Mouse (Mus musculus): ENCODE results near the gene Cpne8. TPM values are rescaled to one million over a fixed set of nuclear protein-coding genes. Genes with fewer than 3 reads are reported as not detected.

Gene Cpne8
- polyA plus RNA-seq, 1 experiment from 2014 or later, result 20.3 TPM

GRCm38 (mm10) chr15:90608368-90608767 lies 70.9 kb downstream of the Cpne8 start:
- H3K9ac ChIP-seq, result no peak overlapping the region
- ATAC-seq (ENCODE audit: insufficient number of reproducible peaks, low FRiP score, low TSS enrichment, low read depth), result no peak
- H3K4me3 ChIP-seq, result no peak overlapping the region
- no peak overlapping the region for H3K27ac ChIP-seq
- no peaks in the 10 kb centered on the region for H3K36me3 ChIP-seq
- H3K4me2 ChIP-seq, result no peak overlapping the region
- H3K4me1 ChIP-seq, result no peaks in the 10 kb centered on the region; the same call in 1 of the 2 replicates
- H3K27me3 ChIP-seq, result no peaks in the 10 kb centered on the region
- no peaks in the 10 kb centered on the region for H3K9me3 ChIP-seq
- WGBS, result 66% methylated on average over 3 of the region's 3 CpGs

GRCm38 (mm10) chr15:90607181-90607580 lies 72.1 kb downstream of the Cpne8 start:
- H3K4me3 ChIP-seq, result no peak overlapping the region
- no peak for ATAC-seq (ENCODE audit: insufficient number of reproducible peaks, low FRiP score, low TSS enrichment, low read depth)

GRCm38 (mm10) chr15:90603676-90604075 lies 75.6 kb downstream of the Cpne8 start:
- no peak overlapping the region for H3K9ac ChIP-seq
- H3K4me2 ChIP-seq, result no peak overlapping the region
- no peaks in the 10 kb centered on the region for H3K9me3 ChIP-seq
- no peak overlapping the region for H3K4me3 ChIP-seq
- no peaks in the 10 kb centered on the region for H3K27me3 ChIP-seq
- no peak overlapping the region for H3K27ac ChIP-seq
- no peak for ATAC-seq (ENCODE audit: insufficient number of reproducible peaks, low FRiP score, low TSS enrichment, low read depth)
- 42% methylated on average over 5 of the region's 5 CpGs for WGBS
- no peaks in the 10 kb centered on the region for H3K4me1 ChIP-seq
- H3K36me3 ChIP-seq, result no peaks in the 10 kb centered on the region

More at GRCm38 (mm10) chr15:90607181-90607580, 72.1 kb downstream of the Cpne8 start:
- Histone ChIP-seq H3K9ac (no peak overlapping the region), H3K27me3 (no peaks in the 10 kb centered on the region), H3K4me1 (no peaks in the 10 kb centered on the region; the same call in 1 of the 2 replicates), H3K27ac (no peak overlapping the region), H3K9me3 (no peaks in the 10 kb centered on the region), H3K4me2 (no peak overlapping the region), H3K36me3 (no peaks in the 10 kb centered on the region)
- 75% methylated on average over 3 of the region's 3 CpGs for WGBS

GRCm38 (mm10) chr15:90597715-90598497 lies 81.3 kb downstream of the Cpne8 start:
- 57% methylated on average over 6 of the region's 6 CpGs for WGBS
- no peak overlapping the region for H3K4me3 ChIP-seq
- no peak for ATAC-seq (ENCODE audit: insufficient number of reproducible peaks, low FRiP score, low TSS enrichment, low read depth)

GRCm38 (mm10) chr15:90595592-90595991 lies 83.6 kb downstream of the Cpne8 start:
- no peaks in the 10 kb centered on the region for H3K27me3 ChIP-seq
- H3K36me3 ChIP-seq, result no peaks in the 10 kb centered on the region
- 88% methylated on average over 2 of the region's 2 CpGs for WGBS
- no peak overlapping the region for H3K4me3 ChIP-seq
- H3K27ac ChIP-seq, result no peak overlapping the region
- ATAC-seq (ENCODE audit: insufficient number of reproducible peaks, low FRiP score, low TSS enrichment, low read depth), result no peak
- no peaks in the 10 kb centered on the region for H3K4me1 ChIP-seq
- H3K9me3 ChIP-seq, result no peaks in the 10 kb centered on the region
- H3K9ac ChIP-seq, result no peak overlapping the region
- no peak overlapping the region for H3K4me2 ChIP-seq

More at GRCm38 (mm10) chr15:90597715-90598497, 81.3 kb downstream of the Cpne8 start:
- Histone ChIP-seq H3K27ac (no peak overlapping the region), H3K27me3 (no peaks in the 10 kb centered on the region), H3K36me3 (no peaks in the 10 kb centered on the region), H3K9ac (no peak overlapping the region), H3K4me2 (no peak overlapping the region), H3K4me1 (no peaks in the 10 kb centered on the region), H3K9me3 (no peaks in the 10 kb centered on the region)

GRCm38 (mm10) chr15:90589587-90589986 lies 89.6 kb downstream of the Cpne8 start:
- 72% methylated on average over 7 of the region's 7 CpGs for WGBS
- no peak for ATAC-seq (ENCODE audit: insufficient number of reproducible peaks, low FRiP score, low TSS enrichment, low read depth)
- Histone ChIP-seq H3K27me3 (no peaks in the 10 kb centered on the region), H3K9me3 (no peaks in the 10 kb centered on the region), H3K27ac (no peak overlapping the region), H3K36me3 (no peaks in the 10 kb centered on the region), H3K4me2 (no peak overlapping the region), H3K4me3 (no peak overlapping the region), H3K4me1 (no peaks in the 10 kb centered on the region), H3K9ac (no peak overlapping the region)

DNA sequence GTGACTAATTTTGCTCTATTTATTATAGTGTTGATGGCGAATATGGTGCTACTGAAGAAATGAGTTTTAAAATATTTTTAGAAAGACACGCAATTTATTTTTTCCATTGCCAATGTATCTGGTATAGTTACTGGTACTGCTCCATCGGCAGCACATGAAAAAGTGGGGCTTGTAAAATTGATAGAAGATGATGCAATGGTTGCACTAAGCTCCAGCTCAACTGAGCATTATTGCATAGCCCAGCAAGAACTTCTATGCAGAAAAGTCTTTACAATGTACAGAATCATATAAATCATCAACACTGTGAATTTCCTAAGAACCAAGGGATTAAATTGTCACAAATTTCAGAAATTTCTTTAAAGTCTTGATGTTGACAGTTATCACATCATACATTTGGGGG lies 101.8 kb downstream of the Cpne8 start:
- Histone ChIP-seq H3K4me1 (no peaks in the 10 kb centered on the region), H3K27ac (no peak overlapping the region), H3K27me3 (no peaks in the 10 kb centered on the region), H3K36me3 (no peaks in the 10 kb centered on the region), H3K9ac (no peak overlapping the region), H3K9me3 (no peaks in the 10 kb centered on the region), H3K4me2 (no peak overlapping the region), H3K4me3 (no peak overlapping the region)
- WGBS, result 80% methylated on average over 3 of the region's 3 CpGs
- ATAC-seq (ENCODE audit: insufficient number of reproducible peaks, low FRiP score, low TSS enrichment, low read depth), result no peak

GRCm38 (mm10) chr15:90569246-90569645 lies 110.0 kb downstream of the Cpne8 start:
- no peak overlapping the region for H3K9ac ChIP-seq
- no peak overlapping the region for H3K4me2 ChIP-seq
- no peaks in the 10 kb centered on the region for H3K36me3 ChIP-seq
- WGBS, result 91% methylated on average over 4 of the region's 4 CpGs
- H3K9me3 ChIP-seq, result no peaks in the 10 kb centered on the region
- no peaks in the 10 kb centered on the region; the same call in 1 of the 2 replicates for H3K4me1 ChIP-seq
- H3K4me3 ChIP-seq, result no peak overlapping the region
- ATAC-seq (ENCODE audit: insufficient number of reproducible peaks, low FRiP score, low TSS enrichment, low read depth), result no peak
- H3K27ac ChIP-seq, result no peak overlapping the region
- no peaks in the 10 kb centered on the region for H3K27me3 ChIP-seq

- ATAC-seq (ENCODE audit: insufficient number of reproducible peaks, low FRiP score, low TSS enrichment, low read depth), result no peak
- Histone ChIP-seq H3K27ac (no peak overlapping the region), H3K36me3 (no peaks in the 10 kb centered on the region), H3K9ac (no peak overlapping the region), H3K4me3 (no peak overlapping the region), H3K4me2 (no peak overlapping the region), H3K27me3 (no peaks in the 10 kb centered on the region), H3K4me1 (no peaks in the 10 kb centered on the region; the same call in 1 of the 2 replicates), H3K9me3 (no peaks in the 10 kb centered on the region)
- 69% methylated on average over 4 of the region's 4 CpGs for WGBS
These were observed 111.2 kb downstream of the Cpne8 start for GRCm38 (mm10) chr15:90568050-90568449.

- Histone ChIP-seq H3K27me3 (no peaks in the 10 kb centered on the region), H3K27ac (no peak overlapping the region), H3K9me3 (no peaks in the 10 kb centered on the region), H3K9ac (no peak overlapping the region), H3K4me1 (no peaks in the 10 kb centered on the region; the same call in 1 of the 2 replicates), H3K4me3 (no peak overlapping the region), H3K36me3 (no peaks in the 10 kb centered on the region), H3K4me2 (no peak overlapping the region)
- 25% methylated on average over 3 of the region's 3 CpGs for WGBS
- no peak for ATAC-seq (ENCODE audit: insufficient number of reproducible peaks, low FRiP score, low TSS enrichment, low read depth)
These were observed 115.2 kb downstream of the Cpne8 start for GRCm38 (mm10) chr15:90563996-90564395.

DNA sequence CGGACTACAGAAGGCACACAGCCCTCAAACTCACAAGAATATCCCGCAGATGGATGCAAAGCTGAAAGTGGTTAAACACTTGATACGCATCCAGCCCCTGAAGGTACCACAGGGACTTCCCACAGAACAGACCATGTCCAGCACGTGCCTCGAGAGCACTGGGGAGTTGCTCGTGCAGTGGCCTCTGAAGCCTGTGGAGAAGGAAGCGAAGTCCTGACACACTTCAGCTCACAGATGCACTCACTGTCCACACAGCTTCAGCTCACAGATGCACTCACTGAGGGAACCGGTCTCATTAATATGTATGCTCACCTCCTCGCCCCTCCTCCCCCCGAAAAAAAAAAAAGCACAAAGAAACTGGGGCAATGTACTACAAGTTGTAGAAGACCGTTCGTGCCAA lies 117.6 kb downstream of the Cpne8 start:
- ATAC-seq (ENCODE audit: insufficient number of reproducible peaks, low FRiP score, low TSS enrichment, low read depth), result no peak
- 72% methylated on average over 12 of the region's 12 CpGs for WGBS
- H3K4me1 ChIP-seq, result no peaks in the 10 kb centered on the region; the same call in 1 of the 2 replicates

GRCm38 (mm10) chr15:90548589-90548988 lies 130.6 kb downstream of the Cpne8 start:
- no peak for ATAC-seq (ENCODE audit: insufficient number of reproducible peaks, low FRiP score, low TSS enrichment, low read depth)
- Histone ChIP-seq H3K36me3 (no peaks in the 10 kb centered on the region), H3K27me3 (no peaks in the 10 kb centered on the region), H3K4me2 (no peak overlapping the region), H3K9ac (no peak overlapping the region), H3K9me3 (no peaks in the 10 kb centered on the region), H3K4me1 (no peaks in the 10 kb centered on the region), H3K27ac (no peak overlapping the region), H3K4me3 (no peak overlapping the region)
- 97% methylated on average over 7 of the region's 7 CpGs for WGBS

More for the DNA sequence above, 117.6 kb downstream of the Cpne8 start:
- Histone ChIP-seq H3K9me3 (no peaks in the 10 kb centered on the region), H3K9ac (no peak overlapping the region), H3K4me2 (no peak overlapping the region), H3K36me3 (no peaks in the 10 kb centered on the region), H3K4me3 (no peak overlapping the region), H3K27me3 (no peaks in the 10 kb centered on the region), H3K27ac (no peak overlapping the region)

Measured in limb, embryonic 15.5 days (tissue).